Mouse (Mus musculus) c-Kit-positive CD71-positive TER-119-negative erythroid progenitor cells, embryonic 14.5 days (primary cell): ENCODE data around the gene Draxin.
A peak's percentile ranks its signal among the peaks of the same experiment; 100 is the strongest.
"Not testable (repeated sequence)": the region's sequence is repeated elsewhere in the genome, so short reads cannot be mapped to it uniquely, and the experiment has no call there.

Source experiments
- DNase-seq: peaks from one replicate; pipeline ENCODE4 v3.0.0-alpha.2; 2013; ENCODE audit warnings: low read depth

Gene Draxin

DNA sequence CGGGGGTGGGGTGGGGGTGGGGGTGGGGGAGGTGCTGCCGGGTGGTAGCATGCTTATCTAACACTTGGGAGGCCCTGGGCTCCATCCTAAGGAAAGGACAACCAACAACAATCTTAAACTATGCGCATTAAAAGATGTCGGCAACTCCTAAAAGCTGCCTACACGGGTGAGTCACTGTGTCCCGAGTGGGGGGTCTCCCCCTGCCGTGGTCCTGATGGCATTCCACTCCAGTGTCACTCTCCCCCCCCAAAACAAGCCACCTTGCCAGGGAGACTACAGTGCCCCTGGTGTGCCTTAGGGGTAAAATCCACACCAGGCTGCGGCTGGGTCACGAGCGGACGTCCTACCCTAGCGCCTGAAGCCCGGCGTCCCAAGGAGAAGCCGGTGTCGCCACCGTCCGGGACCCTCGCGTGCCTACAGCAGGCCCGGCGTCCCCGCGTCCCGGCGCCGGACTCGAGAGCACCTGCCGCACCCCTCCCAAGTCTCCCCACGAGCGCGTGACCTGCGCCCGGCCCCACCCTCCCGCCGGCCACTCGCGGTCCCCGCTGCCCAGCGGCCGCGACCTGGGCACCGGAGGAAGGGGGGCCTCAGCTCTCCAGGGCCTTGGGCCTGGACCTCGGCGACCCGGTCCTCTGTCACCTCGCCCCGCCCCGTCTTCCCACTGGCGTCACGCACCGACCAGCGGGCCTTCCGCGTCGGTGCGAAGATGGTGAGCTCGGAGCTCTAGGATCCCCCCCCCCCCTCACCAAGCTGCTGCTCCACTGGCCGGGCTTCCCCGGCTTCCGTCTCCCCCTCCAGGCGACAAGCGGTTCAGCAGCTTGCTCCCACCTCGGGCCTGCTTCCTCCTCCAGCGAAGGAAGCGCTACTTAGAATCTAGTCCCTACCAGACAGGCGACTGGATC is 21.0 kb upstream of the Draxin start, which contains the start of gene Fbxo6:
TSS of gene Fbxo6 (minus strand) at position 874 of the 902 bp plus-strand sequence.
- DNase-seq: peak; percentile 83

GRCm38 (mm10) chr4:148150953-148151266 is 20.4 kb upstream of the Draxin start:
- peak; percentile 36 for DNase-seq

DNA sequence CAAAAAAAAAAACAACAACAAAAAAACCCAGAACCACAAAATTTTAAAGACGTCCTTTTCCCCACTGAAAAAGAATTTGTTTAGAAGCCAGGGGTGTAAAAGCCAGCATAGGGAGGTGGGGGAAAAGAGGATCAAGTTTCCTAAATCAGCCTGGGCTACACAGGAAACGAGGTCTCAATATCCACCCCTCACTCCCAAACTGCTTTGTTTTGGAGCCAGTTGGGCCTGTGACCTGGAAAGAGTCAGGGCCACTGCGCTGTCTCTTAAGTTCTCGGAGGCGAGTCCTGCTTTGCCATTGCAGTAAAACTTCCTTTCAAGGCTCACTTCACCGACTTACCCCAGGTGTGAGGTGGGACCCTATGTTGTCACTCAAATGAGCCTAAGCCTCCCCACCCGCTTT is 19.7 kb upstream of the Draxin start:
- no peak for DNase-seq

- DNase-seq: no peak
These were observed 19.0 kb upstream of the Draxin start for GRCm38 (mm10) chr4:148149540-148149939.

- no peak for DNase-seq
These were observed 17.2 kb upstream of the Draxin start for GRCm38 (mm10) chr4:148147714-148148113.

- DNase-seq: no peak
These were observed 13.2 kb upstream of the Draxin start for GRCm38 (mm10) chr4:148143721-148144120.

GRCm38 (mm10) chr4:148140098-148141011 is 9.9 kb upstream of the Draxin start:
- peak; percentile 95 for DNase-seq

- no peak for DNase-seq
These were observed 9.2 kb upstream of the Draxin start for GRCm38 (mm10) chr4:148139767-148140097.

DNA sequence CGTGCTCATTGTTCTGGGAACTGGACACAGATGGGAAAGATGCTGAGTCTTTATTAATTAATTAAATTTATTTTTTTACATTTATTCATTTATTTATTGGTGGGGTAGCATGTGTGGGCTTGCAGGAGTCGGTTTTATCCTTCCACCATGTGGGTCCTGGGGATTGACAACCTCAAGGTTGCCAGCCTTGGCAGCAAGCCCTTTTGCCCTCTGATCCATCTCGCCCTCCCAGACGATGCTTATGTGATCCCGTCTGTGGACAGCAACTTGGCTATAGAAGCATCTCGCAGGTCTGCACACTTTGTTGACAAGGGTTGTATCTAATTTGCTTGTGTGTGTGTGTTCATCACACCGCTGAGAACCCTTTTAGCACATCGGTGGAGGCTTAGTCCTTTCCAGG is 7.0 kb upstream of the Draxin start:
- DNase-seq: no peak

DNA sequence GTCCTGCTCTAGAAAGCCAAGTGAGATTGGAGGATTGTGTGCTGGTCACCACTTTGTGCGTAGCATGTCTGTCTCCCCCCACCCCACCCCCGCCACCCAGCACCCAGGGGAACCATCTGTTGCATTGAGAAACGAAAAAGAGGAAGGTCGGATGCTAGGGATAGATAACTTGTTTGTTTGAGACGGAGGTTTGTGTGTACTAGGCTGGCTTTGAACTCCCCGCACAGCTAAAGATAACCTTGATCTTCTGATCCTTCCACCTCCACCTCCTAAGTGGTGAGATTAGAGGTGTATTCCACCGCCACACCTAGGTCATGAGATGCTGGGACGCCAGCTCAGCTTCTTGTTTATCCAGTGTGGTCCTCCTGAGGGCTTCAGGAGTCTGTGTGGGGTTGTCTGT is 4.5 kb upstream of the Draxin start:
- no peak for DNase-seq

DNA sequence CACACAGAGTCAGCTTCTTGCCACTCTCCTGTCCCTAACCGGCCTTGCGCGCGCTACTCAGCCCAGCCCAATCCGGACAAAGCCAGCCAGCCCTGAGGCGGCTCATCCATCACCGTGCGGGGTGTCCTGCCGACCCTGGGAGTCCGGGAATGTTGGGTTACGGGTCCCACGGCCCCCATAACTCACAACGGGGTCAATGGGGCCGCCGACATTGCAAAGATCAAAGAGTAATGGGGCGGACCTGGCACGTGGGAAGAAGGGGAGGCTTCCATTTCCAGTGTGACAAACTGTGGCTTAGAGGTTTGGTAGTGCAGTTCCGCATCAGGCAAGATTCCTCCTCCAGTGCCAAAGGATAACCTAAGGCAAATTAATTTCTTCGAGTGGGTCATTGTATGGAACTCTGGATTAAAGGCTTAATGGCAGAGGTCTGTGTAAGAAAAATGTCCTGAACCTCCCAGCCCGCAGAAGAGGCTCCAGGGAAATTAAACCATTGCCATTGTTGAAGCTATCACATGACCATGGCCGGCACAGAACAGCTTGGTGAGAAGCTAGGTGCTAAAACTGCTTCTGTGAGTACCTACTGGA is 1.1 kb upstream of the Draxin start:
- no peak for DNase-seq

DNA sequence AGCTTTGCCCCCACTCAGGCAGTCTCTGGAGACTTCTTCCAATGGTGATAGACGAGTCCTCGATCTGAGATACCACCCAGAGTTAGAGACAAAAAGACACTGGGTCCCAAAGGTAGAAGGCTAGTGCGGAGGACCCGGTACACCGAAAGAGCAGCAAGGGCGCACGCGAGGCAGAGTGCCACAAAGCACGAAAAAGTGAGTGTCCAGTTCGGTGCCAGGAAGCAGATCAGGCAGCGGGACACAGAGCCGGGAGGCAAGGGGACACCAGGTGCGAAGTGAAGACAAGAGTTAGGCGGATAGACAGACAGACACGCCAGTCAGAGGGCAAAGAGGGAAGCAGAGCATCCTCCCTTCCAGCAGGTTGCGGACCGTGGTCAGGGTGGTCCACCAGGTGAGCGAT is 365 bp downstream of the Draxin start, which contains the start of gene Mad2l2:
TSS of gene Mad2l2 (plus strand) at position 252 of the 400 bp plus-strand sequence.
- DNase-seq: no peak

DNA sequence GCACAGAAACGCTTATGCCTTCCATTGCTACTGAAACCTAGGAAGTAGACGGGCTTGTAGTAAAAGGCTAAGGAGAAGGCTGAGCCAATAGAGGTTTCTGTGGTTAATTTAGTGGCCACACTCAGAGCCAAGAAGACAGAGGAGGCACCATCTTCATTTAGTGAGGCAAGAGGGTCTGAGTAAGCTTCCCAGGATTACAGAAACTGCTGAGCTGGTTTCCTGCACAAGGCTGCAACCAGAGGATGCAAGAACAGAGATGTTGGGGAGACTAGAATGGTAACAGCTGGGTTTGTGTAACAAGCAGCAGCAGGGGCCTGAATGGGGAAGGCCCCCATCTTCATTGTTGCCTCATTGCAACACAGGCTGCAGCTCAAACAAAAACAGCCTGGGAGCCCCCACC is 1.8 kb downstream of the Draxin start:
- no peak for DNase-seq

- no peak for DNase-seq
These were observed 2.3 kb downstream of the Draxin start for GRCm38 (mm10) chr4:148128241-148128640.

- no peak for DNase-seq
These were observed 7.8 kb downstream of the Draxin start for GRCm38 (mm10) chr4:148122694-148123066.

- no peak for DNase-seq
These were observed 8.4 kb downstream of the Draxin start for GRCm38 (mm10) chr4:148121982-148122693.

GRCm38 (mm10) chr4:148121362-148121761 is 9.1 kb downstream of the Draxin start:
- DNase-seq: no peak

GRCm38 (mm10) chr4:148120555-148120954 is 9.9 kb downstream of the Draxin start:
- no peak for DNase-seq

DNA sequence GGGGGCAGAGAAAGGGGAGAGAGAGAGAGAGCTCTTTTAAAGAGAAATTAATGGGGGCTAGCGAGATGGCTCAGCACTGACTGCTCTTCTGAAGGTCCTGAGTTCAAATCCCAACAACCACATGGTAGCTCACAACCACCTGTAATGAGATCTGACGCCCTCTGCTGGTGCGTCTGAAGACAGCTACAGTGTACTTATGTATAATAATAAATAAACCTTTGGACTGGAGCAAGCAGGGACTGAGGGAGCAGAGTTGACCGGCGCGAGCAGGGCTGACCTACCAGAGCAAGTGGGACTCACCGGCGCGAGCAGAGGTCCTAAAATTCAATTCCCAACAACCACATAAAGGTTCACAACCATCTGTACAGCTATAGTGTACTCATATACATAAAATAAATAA is 10.9 kb downstream of the Draxin start:
- not testable (repeated sequence) for DNase-seq

DNA sequence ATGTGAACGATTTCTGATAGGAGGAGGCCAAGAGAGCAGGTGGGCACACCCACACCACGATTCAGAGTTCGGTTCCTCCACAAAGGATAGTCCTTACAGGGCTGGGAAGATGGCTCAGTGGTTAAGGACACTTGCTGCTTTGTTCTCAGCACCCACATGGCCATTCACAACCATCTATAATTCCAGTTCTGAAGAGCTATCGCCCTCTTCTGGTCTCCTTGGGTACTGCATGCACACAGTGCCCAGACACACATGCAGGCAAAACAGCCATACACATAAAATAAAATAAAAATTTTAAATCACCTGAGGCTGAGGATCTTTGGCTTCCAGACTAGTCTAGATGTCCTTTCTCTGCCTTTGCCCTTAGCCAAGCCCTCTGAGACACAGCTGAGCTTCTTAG is 13.1 kb downstream of the Draxin start:
- DNase-seq: no peak

DNA sequence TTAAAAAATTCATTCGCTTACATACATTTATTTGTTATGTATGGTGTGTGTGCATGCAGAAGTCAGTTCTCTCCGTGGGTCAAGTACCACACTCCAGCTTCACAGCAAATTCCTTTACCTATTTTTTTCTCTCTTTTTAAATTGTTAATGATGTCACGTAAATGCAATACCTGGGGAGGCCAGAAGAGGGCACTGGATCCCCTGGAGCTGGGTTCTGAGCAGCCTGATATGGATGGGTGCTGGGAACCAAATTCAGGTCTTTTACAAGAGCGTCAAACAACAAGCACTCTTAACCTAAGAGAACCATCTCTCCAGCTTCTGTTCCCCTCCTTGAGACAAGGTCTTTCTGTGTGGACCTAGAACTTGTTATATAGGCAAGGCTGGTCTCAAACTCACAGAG is 13.8 kb downstream of the Draxin start:
- no peak for DNase-seq

DNA sequence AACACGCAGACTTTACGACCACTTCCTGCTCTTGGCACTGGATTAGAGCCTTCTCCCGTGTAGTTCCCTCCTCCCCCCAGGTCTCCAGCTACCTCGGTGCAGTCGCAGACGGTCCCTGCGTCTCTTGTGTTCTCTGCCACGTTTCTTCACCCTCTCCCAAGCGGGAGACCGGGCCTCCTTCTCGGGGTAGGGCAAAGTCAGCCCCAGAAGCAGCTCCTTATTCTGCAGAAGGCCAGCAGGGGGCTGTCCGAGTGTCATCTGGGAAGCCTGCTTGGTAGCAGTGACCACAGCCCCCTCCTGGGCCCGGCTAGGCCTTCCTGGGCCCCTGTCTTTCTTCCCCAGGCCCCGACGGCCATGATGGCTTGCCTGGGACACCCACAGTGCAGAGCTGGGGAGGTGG is 15.0 kb downstream of the Draxin start:
- DNase-seq: no peak
